Mouse (Mus musculus) stomach, embryonic 14.5 days (tissue): Measurements from ENCODE around the gene Otoa. TPM values are rescaled to one million over a fixed set of nuclear protein-coding genes. Genes with fewer than 3 reads are reported as not detected.

Experiments
- ATAC-seq: fragments of 200-750 bp; cut with Nextera tagmentation; 2 replicates; pipeline ENCODE4 v1.8.0; 2017; ENCODE audit warnings: low read depth, moderate TSS enrichment; ENCODE audit not compliant: insufficient number of reproducible peaks, insufficient read depth, low FRiP score
- H3K27ac ChIP-seq: fragments of 300-500 bp; sonication (generic); 2 replicates; pipeline ENCODE4 v1.5.1; 2014; ENCODE audit warnings: mild to moderate bottlenecking, low read length, moderate library complexity, mixed read lengths
- H3K27me3 ChIP-seq: fragments of 300-500 bp; sonication (generic); 2 replicates; pipeline ENCODE4 v1.6.1; 2014; ENCODE audit warnings: low read length, control low read depth, mixed read lengths; ENCODE audit not compliant: control insufficient read depth, insufficient read depth
- H3K36me3 ChIP-seq: fragments of 300-500 bp; sonication (generic); 2 replicates; pipeline ENCODE4 v1.6.1; 2014; ENCODE audit warnings: mild to moderate bottlenecking, control low read depth, low read length, moderate library complexity, mixed read lengths; ENCODE audit not compliant: control insufficient read depth, insufficient read depth
- H3K4me1 ChIP-seq: fragments of 300-500 bp; sonication (generic); 2 replicates; pipeline ENCODE4 v1.6.1; 2014; ENCODE audit warnings: low read length, control low read depth, mixed read lengths; ENCODE audit not compliant: control insufficient read depth, insufficient read depth
- H3K4me2 ChIP-seq: fragments of 300-500 bp; sonication (generic); replicated peaks from 2 replicates; pipeline ENCODE4 v1.6.1; 2014; ENCODE audit warnings: low read depth, low read length, control low read depth
- H3K4me3 ChIP-seq: fragments of 300-500 bp; sonication (generic); 2 replicates; pipeline ENCODE4 v1.5.1; 2014; ENCODE audit warnings: low read depth, low read length, control low read depth
- H3K9ac ChIP-seq: fragments of 300-500 bp; sonication (generic); replicated peaks from 2 replicates; pipeline ENCODE4 v1.6.1; 2014; ENCODE audit warnings: low read depth, mild to moderate bottlenecking, control low read depth, low read length, moderate library complexity, mixed read lengths
- H3K9me3 ChIP-seq: fragments of 300-500 bp; sonication (generic); 2 replicates; pipeline ENCODE4 v1.6.1; 2016; ENCODE audit warnings: low read depth, low read length, control low read depth; ENCODE audit not compliant: control insufficient read depth
- WGBS: fragments of 180-500 bp; shearing (Covaris S2); extraction: QIAGEN DNeasy Blood & Tissue Kit; methylation state at CpG from one replicate; pipeline ENCODE4 v1.1.7; 2014; 5-methylcytosine and 5-hydroxymethylcytosine counted together
- polyA plus RNA-seq: library from polyadenylated mRNA; unstranded; fragments of >200 nt; fragmentation: Nextera tagmentation; extraction: Ambion mirVana; gene quantifications from 2 replicates; pipeline ENCODE4 v1.2.1, GENCODE M21; 2014

The Otoa gene
- polyA plus RNA-seq, 1 experiment from 2014 or later = 0.17 TPM

DNA sequence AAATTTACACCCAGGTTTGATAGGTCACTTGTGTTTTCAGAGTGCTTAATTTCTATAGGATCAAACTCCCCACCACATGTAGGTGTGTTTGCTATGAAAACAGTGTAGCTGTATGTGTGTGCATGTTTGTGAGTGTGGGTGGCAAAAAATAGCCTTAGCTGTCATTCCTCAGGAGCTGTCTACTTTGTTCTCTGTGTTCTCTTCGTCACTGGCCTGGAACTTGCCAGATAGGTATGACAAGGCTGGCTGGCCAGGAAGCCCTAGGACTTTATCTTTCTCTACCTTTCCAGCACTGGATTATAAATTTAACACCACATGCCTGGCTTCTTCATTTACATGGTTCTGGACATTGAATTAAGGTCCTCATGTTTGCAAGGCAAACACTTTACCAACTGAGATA, 37.2 kb upstream of the Otoa start:
- Histone ChIP-seq H3K4me1 (peaks cover 8% of the 10 kb centered on the region), H3K4me2 (no peak overlapping the region), H3K4me3 (no peak overlapping the region), H3K9ac (no peak overlapping the region), H3K9me3 (no peaks in the 10 kb centered on the region), H3K27ac (no peak overlapping the region), H3K27me3 (no peaks in the 10 kb centered on the region), H3K36me3 (peaks cover 6% of the 10 kb centered on the region; the same call in 1 of the 2 replicates)
- WGBS = 81% methylated on average over 1 of the region's 1 CpGs
- ATAC-seq = no peak

DNA sequence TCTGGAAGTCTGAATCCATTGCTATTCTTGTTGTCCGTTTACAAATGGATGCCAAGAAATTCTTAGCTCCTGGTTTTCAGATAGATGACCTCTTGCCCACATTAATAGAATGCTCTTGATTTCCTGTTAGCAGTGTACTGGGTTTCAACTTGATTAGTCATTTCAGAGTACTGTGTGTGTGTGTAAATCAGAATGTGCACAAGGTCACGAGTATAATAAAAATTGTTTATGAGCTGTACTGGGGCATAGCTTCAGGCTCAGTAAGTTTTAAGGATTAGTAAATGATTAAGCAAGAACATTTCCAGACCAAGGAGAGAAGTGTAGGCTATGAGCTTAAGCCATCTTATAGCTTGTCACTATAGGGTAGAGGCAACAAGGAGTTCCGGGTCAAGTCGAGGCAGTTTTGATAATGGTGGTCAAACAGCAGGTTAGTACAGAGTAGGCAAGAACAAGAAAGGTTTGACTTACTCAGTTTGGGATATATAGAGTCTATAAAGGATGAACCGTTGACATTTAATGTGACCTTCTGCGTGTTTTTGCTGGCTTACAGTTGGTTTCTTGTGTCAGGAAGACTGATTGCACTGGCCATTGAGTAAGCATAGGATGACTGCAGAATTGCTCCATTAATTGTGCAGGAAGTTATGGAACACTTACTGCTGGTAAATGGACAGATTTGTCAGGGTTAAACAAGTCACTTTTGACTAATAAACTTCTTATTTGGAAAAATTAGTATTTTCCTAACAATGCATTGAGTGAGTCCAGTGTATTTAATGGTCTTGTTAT, 35.6 kb upstream of the Otoa start:
- Histone ChIP-seq H3K27ac (no peak overlapping the region), H3K4me3 (no peak overlapping the region), H3K4me2 (no peak overlapping the region), H3K27me3 (no peaks in the 10 kb centered on the region), H3K4me1 (peaks cover 5% of the 10 kb centered on the region), H3K36me3 (peaks cover 10% of the 10 kb centered on the region; the same call in 1 of the 2 replicates), H3K9ac (no peak overlapping the region), H3K9me3 (no peaks in the 10 kb centered on the region)
- WGBS = 73% methylated on average over 6 of the region's 6 CpGs
- ATAC-seq = no peak

DNA sequence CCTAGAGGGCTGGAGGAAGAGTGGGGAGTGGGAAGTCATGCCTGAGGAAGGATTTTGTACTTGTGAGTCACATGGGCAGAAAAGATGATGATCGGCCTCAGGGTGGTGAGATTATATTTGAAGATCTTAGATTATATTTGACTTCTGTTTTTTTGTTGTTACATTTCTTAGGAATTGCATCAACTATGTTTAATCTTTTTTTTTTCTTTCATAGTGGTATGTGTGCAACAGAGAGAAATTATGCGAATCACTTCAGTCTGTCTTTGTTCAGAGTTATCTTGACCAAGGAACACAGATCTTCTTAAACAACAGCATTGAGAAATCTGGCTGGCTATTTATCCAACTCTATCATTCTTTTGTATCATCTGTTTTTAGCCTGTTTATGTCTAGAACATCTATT, 33.8 kb upstream of the Otoa start:
- no peak overlapping the region for H3K4me3 ChIP-seq
- peaks cover 20% of the 10 kb centered on the region for H3K36me3 ChIP-seq
- H3K4me2 ChIP-seq = no peak overlapping the region
- WGBS = 91% methylated on average over 2 of the region's 2 CpGs
- no peak overlapping the region for H3K27ac ChIP-seq
- H3K9ac ChIP-seq = no peak overlapping the region
- no peaks in the 10 kb centered on the region for H3K27me3 ChIP-seq
- ATAC-seq = no peak
- peaks cover 5% of the 10 kb centered on the region; the same call in 1 of the 2 replicates for H3K4me1 ChIP-seq
- no peaks in the 10 kb centered on the region for H3K9me3 ChIP-seq

DNA sequence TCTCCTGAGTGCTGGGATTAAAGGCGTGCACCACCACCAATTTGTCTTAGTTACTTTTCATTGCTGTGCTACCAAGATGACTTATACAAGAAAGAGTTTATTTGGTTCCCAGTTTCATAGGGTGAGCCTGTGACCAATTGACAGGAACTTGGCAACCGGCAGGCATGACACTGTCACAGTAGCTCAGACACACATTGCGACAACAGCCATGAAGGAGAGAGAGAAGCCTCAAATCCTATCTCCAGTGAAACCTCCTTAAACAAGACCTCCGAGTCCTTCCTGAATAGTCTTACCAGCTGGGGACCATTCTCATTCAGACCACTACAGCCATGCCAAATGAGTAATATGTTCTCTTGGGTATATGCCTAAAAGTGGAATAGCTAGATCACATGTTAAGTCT, 28.4 kb upstream of the Otoa start:
- no peaks in the 10 kb centered on the region for H3K27me3 ChIP-seq
- WGBS = 89% methylated on average over 4 of the region's 4 CpGs
- H3K4me2 ChIP-seq = no peak overlapping the region
- H3K27ac ChIP-seq = no peak overlapping the region
- ATAC-seq = no peak
- no peaks in the 10 kb centered on the region for H3K9me3 ChIP-seq
- no peak overlapping the region for H3K9ac ChIP-seq
- H3K4me3 ChIP-seq = no peak overlapping the region
- H3K36me3 ChIP-seq = peaks cover 53% of the 10 kb centered on the region
- H3K4me1 ChIP-seq = no peaks in the 10 kb centered on the region; the same call in 1 of the 2 replicates

DNA sequence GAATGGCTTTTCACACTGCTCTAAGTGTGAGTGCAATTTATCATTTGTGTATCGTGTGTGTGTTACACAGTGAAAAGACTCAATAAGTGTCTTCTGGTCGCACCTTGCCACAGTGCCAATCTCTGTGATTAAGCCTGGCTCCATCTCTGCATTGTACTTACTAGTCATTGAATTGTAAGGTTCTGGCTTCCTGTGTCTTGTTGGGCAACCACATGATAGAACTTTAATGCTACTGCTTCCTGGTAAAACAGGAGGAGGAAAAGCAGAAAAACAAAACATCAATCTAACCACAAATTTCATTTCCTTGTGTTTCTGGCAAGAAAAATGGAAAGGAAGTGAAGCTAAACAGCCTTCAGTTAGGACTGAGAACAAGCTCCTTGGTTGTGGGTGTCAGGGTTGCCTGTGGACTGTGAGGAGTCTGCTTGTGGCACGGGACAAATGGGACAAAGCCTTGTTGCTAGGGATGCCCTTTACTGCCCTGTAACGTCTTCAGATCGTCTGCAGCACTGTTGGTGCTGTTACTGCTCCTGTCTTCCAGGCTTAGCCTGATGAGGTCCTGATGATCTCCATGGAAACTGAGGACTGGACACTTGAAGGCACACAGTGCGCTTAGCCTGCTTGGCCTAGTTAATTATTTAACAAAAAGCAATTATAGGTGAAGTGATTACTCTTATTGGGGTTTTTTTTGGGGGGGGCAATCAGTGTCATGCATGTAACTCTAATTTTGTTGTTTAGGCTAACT, 21.8 kb upstream of the Otoa start:
- Histone ChIP-seq H3K27ac (no peak overlapping the region), H3K4me1 (no peaks in the 10 kb centered on the region), H3K4me3 (no peak overlapping the region), H3K27me3 (no peaks in the 10 kb centered on the region), H3K4me2 (no peak overlapping the region), H3K9me3 (no peaks in the 10 kb centered on the region), H3K9ac (no peak overlapping the region), H3K36me3 (peaks cover 27% of the 10 kb centered on the region)
- no peak for ATAC-seq
- 68% methylated on average over 6 of the region's 6 CpGs for WGBS

DNA sequence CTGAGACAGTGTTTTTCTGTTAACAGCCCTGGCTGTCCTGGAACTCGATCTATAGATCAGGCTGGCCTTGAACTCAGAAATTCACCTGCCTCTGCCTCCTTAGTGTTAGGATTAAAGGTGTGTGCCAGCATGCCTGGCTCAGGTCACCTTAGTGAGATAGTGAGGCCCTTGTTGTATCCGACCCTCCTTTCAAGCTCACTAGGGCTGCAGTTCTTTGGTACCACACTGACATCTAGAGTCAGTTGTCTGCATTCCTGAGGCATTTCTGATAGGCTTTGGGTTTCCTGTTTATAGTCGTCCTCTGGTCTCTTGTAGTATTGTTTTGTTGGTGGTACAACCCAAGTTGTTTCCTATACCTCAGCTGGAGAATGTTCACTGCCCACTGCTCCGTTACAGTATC, 17.1 kb upstream of the Otoa start:
- ATAC-seq = no peak
- no peak overlapping the region for H3K9ac ChIP-seq
- no peaks in the 10 kb centered on the region for H3K4me1 ChIP-seq
- H3K9me3 ChIP-seq = no peaks in the 10 kb centered on the region
- peaks cover 16% of the 10 kb centered on the region for H3K36me3 ChIP-seq
- 56% methylated on average over 4 of the region's 4 CpGs for WGBS
- H3K4me3 ChIP-seq = no peak overlapping the region
- H3K27me3 ChIP-seq = no peaks in the 10 kb centered on the region
- no peak overlapping the region for H3K4me2 ChIP-seq
- H3K27ac ChIP-seq = no peak overlapping the region

DNA sequence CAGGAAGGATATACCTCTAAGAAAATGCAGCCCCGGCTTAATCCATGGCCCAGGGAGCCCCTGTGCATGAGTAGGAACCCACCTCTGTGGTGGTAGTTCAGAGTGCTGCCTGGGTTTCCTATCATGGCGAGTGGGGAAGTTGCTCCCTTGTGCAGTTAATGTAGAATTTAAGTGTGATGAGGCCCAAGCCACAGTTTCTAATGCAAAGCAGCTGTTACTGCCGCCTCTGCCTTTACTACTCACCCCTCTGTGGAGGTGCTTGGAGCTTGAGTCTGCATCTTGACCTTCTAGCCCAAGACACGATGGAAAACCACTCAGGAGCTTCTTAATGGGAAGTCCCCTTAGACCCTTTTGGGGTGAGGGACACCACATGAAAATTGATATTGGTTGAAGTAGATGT, 10.2 kb upstream of the Otoa start:
- Histone ChIP-seq H3K27ac (no peak overlapping the region), H3K9ac (no peak overlapping the region), H3K9me3 (no peaks in the 10 kb centered on the region), H3K27me3 (no peaks in the 10 kb centered on the region), H3K4me1 (no peaks in the 10 kb centered on the region), H3K4me2 (no peak overlapping the region), H3K4me3 (no peak overlapping the region), H3K36me3 (peaks cover 33% of the 10 kb centered on the region)
- WGBS = 85% methylated on average over 4 of the region's 4 CpGs
- ATAC-seq = no peak

DNA sequence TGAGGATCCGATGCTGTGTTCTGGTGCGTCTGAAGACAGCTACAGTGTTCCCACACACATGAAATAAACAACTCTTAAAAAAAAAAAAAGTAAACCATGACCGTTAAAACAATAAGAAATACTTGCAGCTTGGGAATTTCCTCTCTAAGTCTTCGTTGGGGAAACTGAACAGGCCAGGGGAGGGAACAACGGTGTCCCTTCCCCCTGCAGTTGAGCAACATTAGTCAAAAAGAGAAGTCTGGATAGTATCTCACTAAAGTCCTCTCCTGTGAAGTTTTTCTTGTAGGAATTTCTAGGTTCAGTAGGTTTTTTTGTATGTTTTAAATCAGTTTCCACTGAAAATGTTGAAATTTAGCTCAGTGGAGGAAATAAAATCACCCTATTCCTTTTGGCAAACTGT, 8.9 kb upstream of the Otoa start:
- 74% methylated on average over 5 of the region's 5 CpGs for WGBS
- H3K4me1 ChIP-seq = no peaks in the 10 kb centered on the region
- no peaks in the 10 kb centered on the region for H3K27me3 ChIP-seq
- no peak overlapping the region for H3K4me3 ChIP-seq
- H3K9me3 ChIP-seq = no peaks in the 10 kb centered on the region
- H3K4me2 ChIP-seq = no peak overlapping the region
- H3K9ac ChIP-seq = no peak overlapping the region
- no peak for ATAC-seq
- no peak overlapping the region for H3K27ac ChIP-seq
- peaks cover 41% of the 10 kb centered on the region for H3K36me3 ChIP-seq
